Mouse (Mus musculus) testis, postnatal 10 days (tissue): ENCODE measurements at regions not wholly inside any gene's neighbourhood (a gene's known extent, or its start where the extent isn't known, plus 50 kb on each side); places are given as distances from the start of the nearest gene placed in this dataset.
"Not testable (repeated sequence)": the region's sequence is repeated elsewhere in the genome, so short reads cannot be mapped to it uniquely, and the experiment has no call there.

Experiments
- DNase-seq: peaks from one replicate; pipeline ENCODE4 v3.0.0; 2021; ENCODE audit warnings: low spot score

- no peak for DNase-seq
Measured at GRCm38 (mm10) chr10:69044171-69044651, 107.0 kb upstream of the Rhobtb1 start.

GRCm38 (mm10) chr10:69045275-69045674 lies 106.0 kb upstream of the Rhobtb1 start:
- DNase-seq, result no peak

GRCm38 (mm10) chr10:69046008-69046555 lies 105.2 kb upstream of the Rhobtb1 start:
- no peak for DNase-seq

- DNase-seq, result no peak
Measured at GRCm38 (mm10) chr10:69078008-69078407, 73.2 kb upstream of the Rhobtb1 start.

GRCm38 (mm10) chr10:69086184-69086583 lies 65.0 kb upstream of the Rhobtb1 start:
- DNase-seq, result no peak

- DNase-seq, result no peak
Measured at GRCm38 (mm10) chr10:69091872-69092271, 59.4 kb upstream of the Rhobtb1 start.

- DNase-seq, result no peak
Measured at GRCm38 (mm10) chr10:69100021-69100420, 51.2 kb upstream of the Rhobtb1 start.

GRCm38 (mm10) chr10:69100742-69101141 lies 50.5 kb upstream of the Rhobtb1 start:
- DNase-seq, result not testable (repeated sequence)
